Mouse (Mus musculus) heart, postnatal 0 days (tissue): ENCODE results near the gene Speg. TPM values are rescaled to one million over a fixed set of nuclear protein-coding genes. Genes with fewer than 3 reads are reported as not detected.

ENCODE experiments used
- ATAC-seq: fragments of 200-750 bp; cut with Nextera tagmentation; 2 replicates; pipeline ENCODE4 v1.8.0; 2017; ENCODE audit warnings: low read depth, moderate number of reproducible peaks, moderate library complexity; ENCODE audit not compliant: insufficient read depth
- DNase-seq: peaks from one replicate; pipeline ENCODE4 v3.0.0-alpha.2; 2016; ENCODE audit warnings: low spot score
- H3K27ac ChIP-seq: fragments of 300-500 bp; sonication (generic); 2 replicates; pipeline ENCODE4 v1.5.1; 2014; ENCODE audit warnings: low read depth, mild to moderate bottlenecking
- H3K27me3 ChIP-seq: fragments of 300-500 bp; sonication (generic); 2 replicates; pipeline ENCODE4 v1.6.1; 2014; ENCODE audit warnings: low read length, mixed read lengths; ENCODE audit not compliant: control insufficient read depth, insufficient read depth
- H3K36me3 ChIP-seq: fragments of 300-500 bp; sonication (generic); replicated peaks from 2 replicates; pipeline ENCODE4 v1.6.1; 2014; ENCODE audit warnings: low read length, mixed read lengths; ENCODE audit not compliant: control insufficient read depth, insufficient read depth
- H3K4me1 ChIP-seq: fragments of 300-500 bp; sonication (generic); 2 replicates; pipeline ENCODE4 v1.6.1; 2014; ENCODE audit warnings: antibody characterized with exemption; ENCODE audit not compliant: control insufficient read depth, insufficient read depth
- H3K4me2 ChIP-seq: fragments of 300-500 bp; sonication (generic); 2 replicates; pipeline ENCODE4 v1.6.1; 2014; ENCODE audit warnings: low read depth, mild to moderate bottlenecking, low read length, moderate library complexity
- H3K4me3 ChIP-seq: fragments of 300-500 bp; sonication (generic); 2 replicates; pipeline ENCODE4 v1.5.1; 2014; ENCODE audit warnings: low read depth, low read length
- H3K9ac ChIP-seq: fragments of 300-500 bp; sonication (generic); replicated peaks from 2 replicates; pipeline ENCODE4 v1.6.1; 2014; ENCODE audit warnings: low read depth, low read length, mixed read lengths
- H3K9me3 ChIP-seq: fragments of 300-500 bp; sonication (generic); replicated peaks from 2 replicates; pipeline ENCODE4 v1.6.1; 2016; ENCODE audit warnings: low read length; ENCODE audit not compliant: control insufficient read depth
- CTCF ChIP-seq: IDR thresholded peaks from 2 replicates; pipeline ENCODE4 v1.5.1; 2016; ENCODE audit warnings: antibody characterized with exemption, control low read depth, low read depth
- EP300 ChIP-seq: IDR thresholded peaks from 2 replicates; pipeline ENCODE4 v1.6.1; 2016; ENCODE audit warnings: antibody characterized with exemption, low read depth
- WGBS: fragments of 180-500 bp; shearing (Covaris S2); extraction: QIAGEN DNeasy Blood & Tissue Kit; methylation state at CpG from one replicate; pipeline ENCODE4 v1.1.7; 2014; 5-methylcytosine and 5-hydroxymethylcytosine counted together
- polyA plus RNA-seq: library from polyadenylated mRNA; unstranded; fragments of >200 nt; fragmentation: Nextera tagmentation; extraction: Ambion mirVana; gene quantifications from 2 replicates; pipeline ENCODE4 v1.2.1, GENCODE M21; 2015
- total RNA-seq: library from RNA; depleted of rRNA; stranded (reverse); fragments of >200 nt; gene quantifications from 2 replicates; pipeline ENCODE4 v1.2.3, GENCODE M21; 2014; ENCODE audit warnings: low replicate concordance; rRNA removed

The Speg gene
- 95.0 and 105 TPM in 2 replicates for total RNA-seq
- polyA plus RNA-seq = 26.8 and 30.2 TPM in 2 replicates

GRCm38 (mm10) chr1:75374950-75375936, at the start of gene Speg:
Gene Speg, plus strand, starts transcription at chr1:75375297.
- Histone ChIP-seq H3K9me3 (no peaks in the 10 kb centered on the region), H3K4me2 (peak within 1 kb of the TSS; percentile 81), H3K27me3 (peaks cover 7% of the 10 kb centered on the region; the same call in 1 of the 2 replicates), H3K27ac (peak within 1 kb of the TSS; percentile 97), H3K36me3 (no peaks in the 10 kb centered on the region), H3K4me1 (peaks cover 34% of the 10 kb centered on the region), H3K4me3 (peak within 1 kb of the TSS; percentile 54), H3K9ac (peak within 1 kb of the TSS; percentile 88)
- ATAC-seq = peak; percentile 56
- DNase-seq = peak; percentile 54
- 4% methylated on average over 56 of the region's 57 CpGs for WGBS
- TF ChIP-seq EP300 (no peak), CTCF (no peak)

- no peak for DNase-seq
- Histone ChIP-seq H3K36me3 (no peaks in the 10 kb centered on the region), H3K4me1 (no peaks in the 10 kb centered on the region), H3K4me2 (no peak overlapping the region), H3K4me3 (no peak overlapping the region), H3K27ac (no peak overlapping the region), H3K27me3 (no peaks in the 10 kb centered on the region), H3K9me3 (no peaks in the 10 kb centered on the region), H3K9ac (no peak overlapping the region)
- ATAC-seq = no peak
- TF ChIP-seq EP300 = no peak
- no peak for TF ChIP-seq CTCF
These were observed 47.6 kb upstream of the Speg start for GRCm38 (mm10) chr1:75327461-75327860.

GRCm38 (mm10) chr1:75331271-75331670, 43.8 kb upstream of the Speg start:
- no peak overlapping the region for H3K4me2 ChIP-seq
- H3K27me3 ChIP-seq = no peaks in the 10 kb centered on the region
- no peak for DNase-seq
- no peak for ATAC-seq
- no peak overlapping the region for H3K4me3 ChIP-seq
- H3K9me3 ChIP-seq = no peaks in the 10 kb centered on the region
- no peak overlapping the region for H3K27ac ChIP-seq
- no peaks in the 10 kb centered on the region for H3K4me1 ChIP-seq
- no peaks in the 10 kb centered on the region for H3K36me3 ChIP-seq
- H3K9ac ChIP-seq = no peak overlapping the region
- 67% methylated on average over 1 of the region's 1 CpGs for WGBS
- TF ChIP-seq CTCF = no peak
- no peak for TF ChIP-seq EP300

- Histone ChIP-seq H3K4me3 (no peak overlapping the region), H3K4me1 (no peaks in the 10 kb centered on the region), H3K36me3 (no peaks in the 10 kb centered on the region), H3K9me3 (no peaks in the 10 kb centered on the region), H3K27ac (no peak overlapping the region), H3K27me3 (0 out of 2 replicates have a peak, but pooled peaks cover 3% of the 10 kb centered on the region), H3K9ac (no peak overlapping the region), H3K4me2 (no peak overlapping the region)
- DNase-seq (no peak), ATAC-seq (no peak)
- 60% methylated on average over 3 of the region's 3 CpGs for whole genome bisulfite sequencing
- no peak for TF ChIP-seq CTCF
- TF ChIP-seq EP300 = no peak
These were observed 38.6 kb upstream of the Speg start for GRCm38 (mm10) chr1:75336461-75336860.

- Histone ChIP-seq H3K9ac (no peak overlapping the region), H3K36me3 (no peaks in the 10 kb centered on the region), H3K4me1 (no peaks in the 10 kb centered on the region), H3K27ac (no peak overlapping the region), H3K4me2 (no peak overlapping the region), H3K27me3 (peaks cover 5% of the 10 kb centered on the region; the same call in 1 of the 2 replicates), H3K4me3 (no peak overlapping the region), H3K9me3 (no peaks in the 10 kb centered on the region)
- no peak for ATAC-seq
- TF ChIP-seq EP300 (no peak), CTCF (no peak)
- 70% methylated on average over 9 of the region's 9 CpGs for WGBS
- DNase-seq = no peak
These were observed 38.0 kb upstream of the Speg start for GRCm38 (mm10) chr1:75337097-75337496.
